Mouse (Mus musculus) frontal cortex, adult (tissue): ENCODE results near the gene Oxsr1.

ENCODE experiments used
- ATAC-seq: cut with Nextera tagmentation; 2 replicates; pipeline ENCODE4 v1.9.2; 2017; ENCODE audit warnings: mild to moderate bottlenecking, moderate library complexity, mixed read lengths; ENCODE audit not compliant: low TSS enrichment

The Oxsr1 gene

GRCm38 (mm10) chr9:119338350-119338749 is 16.1 kb upstream of the Oxsr1 start:
- no peak for ATAC-seq

GRCm38 (mm10) chr9:119337842-119338241 is 15.6 kb upstream of the Oxsr1 start:
- ATAC-seq, result no peak

- ATAC-seq, result no peak
Measured at GRCm38 (mm10) chr9:119335571-119335970, 13.3 kb upstream of the Oxsr1 start.

- peak; percentile 62 for ATAC-seq
Measured at GRCm38 (mm10) chr9:119334834-119335233, 12.6 kb upstream of the Oxsr1 start.

GRCm38 (mm10) chr9:119334324-119334723 is 12.1 kb upstream of the Oxsr1 start:
- ATAC-seq, result peak; percentile 83

- ATAC-seq, result no peak
Measured at GRCm38 (mm10) chr9:119330186-119330963, 8.1 kb upstream of the Oxsr1 start.

- ATAC-seq, result no peak
Measured at GRCm38 (mm10) chr9:119328488-119328887, 6.3 kb upstream of the Oxsr1 start.

GRCm38 (mm10) chr9:119324130-119324529 is 1.9 kb upstream of the Oxsr1 start:
- ATAC-seq, result no peak

- no peak for ATAC-seq
Measured at GRCm38 (mm10) chr9:119323260-119323645, 1.0 kb upstream of the Oxsr1 start.

GRCm38 (mm10) chr9:119321392-119322229 is 616 bp downstream of the Oxsr1 start:
- ATAC-seq, result peak; percentile 19

- ATAC-seq, result no peak
Measured at GRCm38 (mm10) chr9:119320946-119321345, 1.3 kb downstream of the Oxsr1 start.

- ATAC-seq, result no peak
Measured at GRCm38 (mm10) chr9:119320446-119320845, 1.8 kb downstream of the Oxsr1 start.

GRCm38 (mm10) chr9:119318891-119319290 is 3.3 kb downstream of the Oxsr1 start:
- no peak for ATAC-seq

GRCm38 (mm10) chr9:119313096-119313495 is 9.1 kb downstream of the Oxsr1 start:
- no peak for ATAC-seq

GRCm38 (mm10) chr9:119309067-119309466 is 13.2 kb downstream of the Oxsr1 start:
- ATAC-seq, result no peak

GRCm38 (mm10) chr9:119305863-119306262 is 16.4 kb downstream of the Oxsr1 start:
- ATAC-seq, result no peak

- ATAC-seq, result no peak
Measured at GRCm38 (mm10) chr9:119298563-119298962, 23.7 kb downstream of the Oxsr1 start.

- ATAC-seq, result no peak
Measured at GRCm38 (mm10) chr9:119297696-119298095, 24.5 kb downstream of the Oxsr1 start.

- ATAC-seq, result no peak
Measured at GRCm38 (mm10) chr9:119290791-119291190, 31.4 kb downstream of the Oxsr1 start.

- no peak for ATAC-seq
Measured at GRCm38 (mm10) chr9:119280894-119281682, 41.1 kb downstream of the Oxsr1 start.

GRCm38 (mm10) chr9:119278031-119278430 is 44.2 kb downstream of the Oxsr1 start:
- no peak for ATAC-seq

GRCm38 (mm10) chr9:119276321-119276720 is 45.9 kb downstream of the Oxsr1 start:
- no peak for ATAC-seq
